Mouse (Mus musculus) megakaryocyte, embryonic 14.5 days (primary cell): Measurements from ENCODE around the gene Mettl5.

ENCODE experiments used
- FLI1 ChIP-seq: IDR thresholded peaks from 2 replicates; pipeline ENCODE4 v1.6.1; 2012; ENCODE audit warnings: low read length, inconsistent platforms, mixed read lengths
- GATA1 ChIP-seq: IDR thresholded peaks from 3 replicates; pipeline ENCODE4 v1.6.1; 2012; ENCODE audit warnings: mixed read lengths, low read length, inconsistent platforms, borderline replicate concordance

DNA sequence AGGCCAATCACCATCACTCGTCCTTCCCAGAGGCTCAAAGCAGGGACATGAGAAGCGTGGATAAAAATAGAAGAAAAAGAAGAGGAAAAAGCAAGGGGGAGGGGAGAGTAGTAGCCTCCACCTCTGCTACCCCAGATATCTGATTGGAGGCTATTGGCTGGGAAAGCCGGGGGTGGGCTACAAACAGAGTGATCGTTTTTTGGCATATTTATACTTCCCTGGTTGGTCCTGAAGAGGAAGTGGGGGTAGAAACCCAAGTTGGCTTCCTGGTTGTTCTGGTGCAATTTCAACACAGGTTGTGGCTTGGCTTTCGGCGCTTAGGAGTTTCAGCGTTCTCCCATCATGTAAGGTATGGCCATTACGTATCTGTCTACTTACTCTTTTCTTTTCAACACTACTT is 63.7 kb downstream of the Mettl5 start, which contains the start of gene Klhl23:
- TF ChIP-seq GATA1 (no peak), FLI1 (no peak)
